Mouse (Mus musculus) stomach, embryonic 15.5 days (tissue): ENCODE results near the gene Efnb3. TPM values are rescaled to one million over a fixed set of nuclear protein-coding genes. Genes with fewer than 3 reads are reported as not detected.

Experiments used
- ATAC-seq: fragments of 200-750 bp; cut with Nextera tagmentation; 2 replicates; pipeline ENCODE4 v1.8.0; 2017; ENCODE audit warnings: low read depth, moderate number of reproducible peaks, moderate TSS enrichment; ENCODE audit not compliant: insufficient read depth, low FRiP score
- H3K27ac ChIP-seq: fragments of 300-500 bp; sonication (generic); 2 replicates; pipeline ENCODE4 v1.5.1; 2015; ENCODE audit warnings: mild to moderate bottlenecking, inconsistent platforms
- H3K27me3 ChIP-seq: fragments of 300-500 bp; sonication (generic); replicated peaks from 2 replicates; pipeline ENCODE4 v1.6.1; 2015; ENCODE audit warnings: inconsistent platforms
- H3K36me3 ChIP-seq: fragments of 300-500 bp; sonication (generic); 2 replicates; pipeline ENCODE4 v1.6.1; 2015; ENCODE audit warnings: inconsistent platforms
- H3K4me1 ChIP-seq: fragments of 300-500 bp; sonication (generic); 2 replicates; pipeline ENCODE4 v1.6.1; 2015; ENCODE audit warnings: inconsistent platforms
- H3K4me2 ChIP-seq: fragments of 300-500 bp; sonication (generic); 2 replicates; pipeline ENCODE4 v1.6.1; 2015; ENCODE audit warnings: mild to moderate bottlenecking, inconsistent platforms
- H3K4me3 ChIP-seq: fragments of 300-500 bp; sonication (generic); replicated peaks from 2 replicates; pipeline ENCODE4 v1.5.1; 2015; ENCODE audit warnings: inconsistent platforms
- H3K9ac ChIP-seq: fragments of 300-500 bp; sonication (generic); 2 replicates; pipeline ENCODE4 v1.6.1; 2015; ENCODE audit warnings: inconsistent platforms
- H3K9me3 ChIP-seq: fragments of 300-500 bp; sonication (generic); 2 replicates; pipeline ENCODE4 v1.6.1; 2016; ENCODE audit warnings: inconsistent platforms
- whole genome bisulfite sequencing: fragments of 180-500 bp; shearing (Covaris S2); methylation state at CpG from one replicate; pipeline ENCODE4 v1.1.7; 2015; 5-methylcytosine and 5-hydroxymethylcytosine counted together
- polyA plus RNA-seq: library from polyadenylated mRNA; unstranded; fragments of >200 nt; fragmentation: Nextera tagmentation; extraction: Ambion mirVana; gene quantifications from 2 replicates; pipeline ENCODE4 v1.2.1, GENCODE M21; 2015

Efnb3 gene
- 10.4 and 12.6 TPM in 2 replicates for polyA plus RNA-seq

- Histone ChIP-seq H3K27ac (peak within 1 kb of the TSS; percentile 4; the same call in 1 of the 2 replicates), H3K4me3 (peak within 1 kb of the TSS; percentile 59), H3K36me3 (peaks cover 10% of the 10 kb centered on the region; the same call in 1 of the 2 replicates), H3K27me3 (no peaks in the 10 kb centered on the region), H3K4me1 (peaks cover 26% of the 10 kb centered on the region), H3K9me3 (no peaks in the 10 kb centered on the region), H3K9ac (peak within 1 kb of the TSS; percentile 66), H3K4me2 (peak within 1 kb of the TSS; percentile 94)
- WGBS, result 4% methylated on average over 55 of the region's 59 CpGs
- no peak for ATAC-seq
Observed at GRCm38 (mm10) chr11:69559851-69560765, at the start of gene Efnb3. TSS of gene Efnb3 (minus strand) at chr11:69560205.

- no peak overlapping the region for H3K4me3 ChIP-seq
- H3K36me3 ChIP-seq, result no peaks in the 10 kb centered on the region
- no peak overlapping the region for H3K4me2 ChIP-seq
- no peaks in the 10 kb centered on the region for H3K9me3 ChIP-seq
- H3K9ac ChIP-seq, result no peak overlapping the region
- WGBS, result 57% methylated on average over 7 of the region's 7 CpGs
- no peak overlapping the region for H3K27ac ChIP-seq
- ATAC-seq, result no peak
- H3K4me1 ChIP-seq, result peaks cover 10% of the 10 kb centered on the region
- H3K27me3 ChIP-seq, result 0 out of 2 replicates have a peak, but pooled peaks cover 5% of the 10 kb centered on the region
Observed at GRCm38 (mm10) chr11:69609416-69609815, 49.4 kb upstream of the Efnb3 start.

GRCm38 (mm10) chr11:69608525-69608924, 48.5 kb upstream of the Efnb3 start:
- WGBS, result 85% methylated on average over 3 of the region's 3 CpGs

GRCm38 (mm10) chr11:69606832-69607231, 46.8 kb upstream of the Efnb3 start:
- Histone ChIP-seq H3K4me2 (no peak overlapping the region), H3K4me1 (peaks cover 15% of the 10 kb centered on the region), H3K27ac (no peak overlapping the region), H3K27me3 (peaks cover 10% of the 10 kb centered on the region; the same call in 1 of the 2 replicates), H3K36me3 (no peaks in the 10 kb centered on the region), H3K9ac (no peak overlapping the region), H3K9me3 (no peaks in the 10 kb centered on the region), H3K4me3 (no peak overlapping the region)
- 85% methylated on average over 2 of the region's 2 CpGs for WGBS
- no peak for ATAC-seq

More at GRCm38 (mm10) chr11:69608525-69608924, 48.5 kb upstream of the Efnb3 start:
- H3K4me1 ChIP-seq, result peaks cover 10% of the 10 kb centered on the region
- H3K9me3 ChIP-seq, result no peaks in the 10 kb centered on the region
- peaks cover 10% of the 10 kb centered on the region; the same call in 1 of the 2 replicates for H3K27me3 ChIP-seq
- no peaks in the 10 kb centered on the region for H3K36me3 ChIP-seq
- no peak overlapping the region for H3K4me2 ChIP-seq
- H3K27ac ChIP-seq, result no peak overlapping the region
- H3K9ac ChIP-seq, result no peak overlapping the region
- H3K4me3 ChIP-seq, result no peak overlapping the region
- no peak for ATAC-seq

GRCm38 (mm10) chr11:69606491-69606795, 46.4 kb upstream of the Efnb3 start:
- Histone ChIP-seq H3K27me3 (peaks cover 10% of the 10 kb centered on the region; the same call in 1 of the 2 replicates), H3K4me3 (peak overlapping the region; percentile 59), H3K4me1 (peaks cover 18% of the 10 kb centered on the region), H3K36me3 (no peaks in the 10 kb centered on the region), H3K27ac (no peak overlapping the region), H3K4me2 (peak overlapping the region; percentile 91), H3K9me3 (no peaks in the 10 kb centered on the region), H3K9ac (no peak overlapping the region)
- ATAC-seq, result no peak
- WGBS, result 63% methylated on average over 2 of the region's 2 CpGs

GRCm38 (mm10) chr11:69605726-69606490, 45.9 kb upstream of the Efnb3 start, which contains the start of gene Atp1b2:
TSS of gene Atp1b2 (minus strand) at chr11:69605942.
- Histone ChIP-seq H3K27ac (peak within 1 kb of the TSS; percentile 51), H3K4me1 (peaks cover 23% of the 10 kb centered on the region), H3K9me3 (no peaks in the 10 kb centered on the region), H3K36me3 (no peaks in the 10 kb centered on the region), H3K4me3 (peak within 1 kb of the TSS; percentile 59), H3K27me3 (peaks cover 10% of the 10 kb centered on the region; the same call in 1 of the 2 replicates), H3K9ac (peak within 1 kb of the TSS; percentile 62), H3K4me2 (peak within 1 kb of the TSS; percentile 91)
- ATAC-seq, result peak; percentile 86
- 3% methylated on average over 32 of the region's 32 CpGs for WGBS

- H3K27ac ChIP-seq, result peak overlapping the region; percentile 51
- no peaks in the 10 kb centered on the region for H3K9me3 ChIP-seq
- peak overlapping the region; percentile 62 for H3K9ac ChIP-seq
- H3K27me3 ChIP-seq, result peaks cover 10% of the 10 kb centered on the region; the same call in 1 of the 2 replicates
- WGBS, result under 1% methylated on average over 72 of the region's 73 CpGs
- H3K4me3 ChIP-seq, result peak overlapping the region; percentile 59
- H3K4me2 ChIP-seq, result peak overlapping the region; percentile 91
- no peaks in the 10 kb centered on the region for H3K36me3 ChIP-seq
- ATAC-seq, result peak; percentile 18; the same call in 1 of the 2 replicates
- peaks cover 32% of the 10 kb centered on the region for H3K4me1 ChIP-seq
Observed at GRCm38 (mm10) chr11:69604795-69605664, 45.0 kb upstream of the Efnb3 start.

GRCm38 (mm10) chr11:69604347-69604746, 44.3 kb upstream of the Efnb3 start:
- no peaks in the 10 kb centered on the region for H3K9me3 ChIP-seq
- H3K4me3 ChIP-seq, result peak overlapping the region; percentile 59
- 60% methylated on average over 3 of the region's 3 CpGs for WGBS
- H3K36me3 ChIP-seq, result no peaks in the 10 kb centered on the region
- H3K4me1 ChIP-seq, result peaks cover 39% of the 10 kb centered on the region
- no peak for ATAC-seq
- peak overlapping the region; percentile 91 for H3K4me2 ChIP-seq
- no peak overlapping the region for H3K9ac ChIP-seq
- no peak overlapping the region for H3K27ac ChIP-seq
- H3K27me3 ChIP-seq, result peaks cover 10% of the 10 kb centered on the region; the same call in 1 of the 2 replicates

GRCm38 (mm10) chr11:69603516-69603915, 43.5 kb upstream of the Efnb3 start:
- 0 out of 2 replicates have a peak overlapping the region, but pooled peaks have one; percentile 21 for H3K27ac ChIP-seq
- H3K36me3 ChIP-seq, result no peaks in the 10 kb centered on the region
- no peak for ATAC-seq
- no peak overlapping the region for H3K4me2 ChIP-seq
- peaks cover 41% of the 10 kb centered on the region for H3K4me1 ChIP-seq
- H3K4me3 ChIP-seq, result no peak overlapping the region
- no peak overlapping the region for H3K9ac ChIP-seq
- WGBS, result 71% methylated on average over 8 of the region's 8 CpGs
- H3K9me3 ChIP-seq, result no peaks in the 10 kb centered on the region
- peaks cover 10% of the 10 kb centered on the region; the same call in 1 of the 2 replicates for H3K27me3 ChIP-seq

GRCm38 (mm10) chr11:69601768-69602167, 41.8 kb upstream of the Efnb3 start:
- no peak overlapping the region for H3K9ac ChIP-seq
- H3K4me3 ChIP-seq, result no peak overlapping the region
- no peak for ATAC-seq
- no peak overlapping the region for H3K4me2 ChIP-seq
- WGBS, result 47% methylated on average over 3 of the region's 3 CpGs
- H3K27me3 ChIP-seq, result peaks cover 10% of the 10 kb centered on the region; the same call in 1 of the 2 replicates
- H3K4me1 ChIP-seq, result peaks cover 41% of the 10 kb centered on the region
- H3K9me3 ChIP-seq, result no peaks in the 10 kb centered on the region
- no peaks in the 10 kb centered on the region for H3K36me3 ChIP-seq
- no peak overlapping the region for H3K27ac ChIP-seq

GRCm38 (mm10) chr11:69600098-69600497, 40.1 kb upstream of the Efnb3 start:
- ATAC-seq, result 0 out of 2 replicates have a peak, but pooled peaks have one; percentile 25
- peaks cover 7% of the 10 kb centered on the region; the same call in 1 of the 2 replicates for H3K27me3 ChIP-seq
- H3K9ac ChIP-seq, result no peak overlapping the region
- WGBS, result 13% methylated on average over 6 of the region's 6 CpGs
- H3K4me2 ChIP-seq, result peak overlapping the region; percentile 40
- peaks cover 37% of the 10 kb centered on the region for H3K4me1 ChIP-seq
- no peak overlapping the region for H3K4me3 ChIP-seq
- no peaks in the 10 kb centered on the region for H3K36me3 ChIP-seq
- no peaks in the 10 kb centered on the region for H3K9me3 ChIP-seq
- H3K27ac ChIP-seq, result peak overlapping the region; percentile 61
